Mouse (Mus musculus) kidney, adult 2 months (tissue): ENCODE data around the gene Bax.

Source experiments
- CTCF ChIP-seq: fragments of 200-500 bp; conservative IDR thresholded peaks from 2 replicates; pipeline ENCODE4 v1.5.1; 2011; ENCODE audit warnings: low read depth, mild to moderate bottlenecking, control low read depth, low read length, moderate library complexity, mixed read lengths; ENCODE audit not compliant: insufficient read depth, insufficient read length
- POLR2A ChIP-seq: fragments of 200-500 bp; IDR thresholded peaks from one replicate; pipeline ENCODE4 v1.6.1; 2011; ENCODE audit warnings: low read depth, low read length, control low read depth

- TF ChIP-seq CTCF, result peak; percentile 73
- no peak for TF ChIP-seq POLR2A
These were observed 10.3 kb upstream of the Bax start for GRCm38 (mm10) chr7:45477003-45477402.
